Mouse (Mus musculus) thymus, adult 2 months (tissue): ENCODE results near the gene Parp14.

Experiments used
- CTCF ChIP-seq: fragments of 200-500 bp; IDR thresholded peaks from 2 replicates; pipeline ENCODE4 v1.5.1; 2012; ENCODE audit warnings: mild to moderate bottlenecking, control low read depth, low read length, moderate library complexity, borderline replicate concordance; ENCODE audit not compliant: control insufficient read depth, poor library complexity, insufficient read depth; ENCODE audit errors: extremely low read depth
- POLR2A ChIP-seq: fragments of 200-500 bp; IDR thresholded peaks from 2 replicates; pipeline ENCODE4 v1.6.1; 2012; ENCODE audit warnings: mild to moderate bottlenecking, low read length, control low read depth, moderate library complexity; ENCODE audit not compliant: control insufficient read depth, poor library complexity, insufficient read depth; ENCODE audit errors: extremely low read depth

DNA sequence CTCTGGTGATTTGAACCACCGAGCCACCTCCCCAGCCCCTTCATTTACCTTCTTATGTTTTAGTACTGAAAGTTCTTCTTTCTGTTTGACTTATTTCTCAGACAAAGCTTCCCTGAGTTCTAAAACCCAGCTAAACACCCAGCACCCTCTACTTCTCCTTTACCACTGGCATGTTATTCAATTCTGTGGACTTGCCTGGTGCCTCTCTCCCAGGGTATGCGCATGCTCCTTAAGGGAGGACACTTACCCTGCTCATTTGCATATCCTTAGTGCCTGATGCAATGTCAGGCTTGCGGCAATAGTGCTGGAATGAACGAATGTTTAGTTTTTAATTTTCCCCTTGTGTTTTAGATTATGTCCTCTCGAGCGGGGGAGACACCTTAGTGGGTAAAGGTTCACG lies 16.8 kb upstream of the Parp14 start:
- TF ChIP-seq CTCF: no peak
- no peak for TF ChIP-seq POLR2A
